Mouse (Mus musculus): ENCODE measurements around the gene Tmeff2. TPM values are rescaled to one million over a fixed set of nuclear protein-coding genes. Genes with fewer than 3 reads are reported as not detected.

Gene Tmeff2
- polyA plus RNA-seq, 1 experiment from 2014 or later = 30.3 TPM

Small RNA genes lying within 50 kb of the gene (microRNA-seq; reads per million reads assigned to microRNA genes)
- gene Gm25736 = not detected
